Mouse (Mus musculus): ENCODE results near the gene Mmp8. TPM values are rescaled to one million over a fixed set of nuclear protein-coding genes. Genes with fewer than 3 reads are reported as not detected.

Mmp8 gene
- polyA plus RNA-seq, 1 experiment from 2014 or later, result 0.07 TPM

GRCm38 (mm10) chr9:7604005-7604404 lies 45.7 kb downstream of the Mmp8 start:
- H3K4me1 ChIP-seq (replicated peaks), result no peaks in the 10 kb centered on the region
- no peak overlapping the region for H3K9ac ChIP-seq (replicated peaks)
- ATAC-seq, result no peak
- no peak overlapping the region for H3K4me2 ChIP-seq (replicated peaks)
- H3K27me3 ChIP-seq, result no peaks in the 10 kb centered on the region
- no peak overlapping the region for H3K4me3 ChIP-seq (replicated peaks)
- no peak overlapping the region for H3K27ac ChIP-seq
- no peaks in the 10 kb centered on the region for H3K36me3 ChIP-seq
- 86% methylated on average over 6 of the region's 6 CpGs for WGBS
- no peaks in the 10 kb centered on the region for H3K9me3 ChIP-seq

GRCm38 (mm10) chr9:7605638-7606037 lies 47.4 kb downstream of the Mmp8 start:
- no peak overlapping the region for H3K4me2 ChIP-seq (replicated peaks)
- ATAC-seq, result no peak
- 86% methylated on average over 12 of the region's 12 CpGs for WGBS

More at GRCm38 (mm10) chr9:7605638-7606037, 47.4 kb downstream of the Mmp8 start:
- no peak overlapping the region for H3K27ac ChIP-seq
- H3K4me1 ChIP-seq (replicated peaks), result no peaks in the 10 kb centered on the region
- H3K27me3 ChIP-seq, result no peaks in the 10 kb centered on the region
- no peaks in the 10 kb centered on the region for H3K9me3 ChIP-seq
- no peak overlapping the region for H3K4me3 ChIP-seq (replicated peaks)
- no peaks in the 10 kb centered on the region for H3K36me3 ChIP-seq
- no peak overlapping the region for H3K9ac ChIP-seq (replicated peaks)

Other genes starting within 250 kb of the Mmp8 start
- not detected in 2 replicates for gene Mmp12, start 214.1 kb upstream of the Mmp8 start, polyA plus RNA-seq (2015; fragmentation: Nextera tagmentation; extraction: Ambion mirVana)
- gene Mmp1b, start 170.4 kb upstream of the Mmp8 start, polyA plus RNA-seq (2015; fragmentation: Nextera tagmentation; extraction: Ambion mirVana), result not detected in 2 replicates
- not detected in 2 replicates for gene Mmp3, start 112.6 kb upstream of the Mmp8 start, polyA plus RNA-seq (2015; fragmentation: Nextera tagmentation; extraction: Ambion mirVana)
- not detected in 2 replicates for gene Mmp10, start 56.1 kb upstream of the Mmp8 start, polyA plus RNA-seq (2015; fragmentation: Nextera tagmentation; extraction: Ambion mirVana)
- gene Mmp27, start 12.9 kb downstream of the Mmp8 start, polyA plus RNA-seq (2015; fragmentation: Nextera tagmentation; extraction: Ambion mirVana), result not detected in 2 replicates
- gene Mmp20, start 69.8 kb downstream of the Mmp8 start, polyA plus RNA-seq (2015; fragmentation: Nextera tagmentation; extraction: Ambion mirVana), result not detected in 2 replicates
- not detected in 2 replicates for gene Mmp7, start 133.6 kb downstream of the Mmp8 start, polyA plus RNA-seq (2015; fragmentation: Nextera tagmentation; extraction: Ambion mirVana)
- 37.5 and 43.6 TPM in 2 replicates for gene Tmem123, start 205.6 kb downstream of the Mmp8 start, polyA plus RNA-seq (2015; fragmentation: Nextera tagmentation; extraction: Ambion mirVana)